Mouse (Mus musculus) stomach, postnatal 0 days (tissue): ENCODE measurements around the gene Tmc7.

Source experiments
- CTCF ChIP-seq: IDR thresholded peaks from 2 replicates; pipeline ENCODE4 v1.5.1; 2016; ENCODE audit warnings: antibody characterized with exemption, low read depth, mild to moderate bottlenecking, moderate library complexity
- EP300 ChIP-seq: optimal IDR thresholded peaks from 2 replicates; pipeline ENCODE3; 2016; ENCODE audit warnings: antibody characterized with exemption

DNA sequence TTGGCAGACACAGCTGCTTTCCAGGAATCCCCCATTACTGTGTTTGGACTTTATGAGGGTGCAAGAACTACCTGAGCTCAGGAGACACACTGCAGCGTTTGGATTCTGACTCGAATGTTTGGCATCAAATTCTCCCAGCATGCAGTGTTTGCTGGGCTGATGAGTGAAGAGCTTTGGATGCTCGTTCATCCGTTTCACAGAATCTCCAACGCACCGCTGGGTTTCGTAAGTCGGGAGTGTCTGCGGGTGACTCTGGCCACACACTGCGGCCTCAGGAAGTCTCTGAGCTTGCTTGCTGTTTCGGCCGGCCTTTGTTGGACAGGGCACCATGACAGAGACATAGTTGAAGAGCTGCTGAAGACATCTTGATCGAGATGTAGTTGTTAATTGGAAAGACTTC is 29.5 kb upstream of the Tmc7 start:
- TF ChIP-seq CTCF (no peak), EP300 (no peak)
